Mouse (Mus musculus): ENCODE measurements around the gene Thoc5.

DNA sequence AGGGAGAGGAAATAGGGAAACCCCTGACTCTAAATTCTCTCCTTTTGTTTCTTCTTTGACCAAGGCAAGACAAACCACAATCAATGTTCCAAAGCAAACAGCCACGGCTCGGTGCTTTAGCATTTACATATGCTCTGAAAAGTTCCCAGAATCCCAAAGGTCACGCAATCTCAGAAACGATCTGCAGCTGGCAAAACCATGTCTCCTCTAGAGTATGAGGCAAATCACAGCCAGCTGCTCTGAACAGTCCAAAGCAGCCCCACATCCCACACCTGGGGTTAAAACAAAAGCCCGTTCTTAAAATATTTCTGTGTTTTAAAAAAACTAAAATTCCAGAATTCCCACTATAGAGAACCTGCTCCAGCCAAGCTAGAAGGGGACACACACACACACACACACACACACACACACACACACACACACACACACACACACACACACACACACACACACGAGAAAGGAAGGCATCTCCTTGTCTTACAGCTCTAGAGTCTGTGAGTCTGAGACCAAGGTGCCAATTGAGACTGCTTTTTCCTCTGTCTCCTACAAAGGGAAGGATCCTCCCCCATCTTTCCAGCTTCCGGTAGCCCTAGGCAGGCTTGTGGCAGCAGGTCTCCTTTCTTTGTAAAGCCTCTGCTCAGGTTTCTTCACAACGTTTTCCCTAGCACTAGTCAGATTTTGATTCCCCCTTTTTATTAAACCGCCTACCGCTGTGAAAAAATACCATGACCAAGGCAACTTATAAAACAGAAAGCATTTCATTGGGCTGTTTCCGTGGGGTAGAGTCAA is 33.1 kb upstream of the Thoc5 start:
- TF ChIP-seq MYOG (IDR thresholded peaks at IDR 0.05; ENCODE audit: control insufficient read depth in 1 of 3, insufficient read depth in 1 of 3, insufficient read length in 2 of 3, low read depth in 2 of 3), result no peak
- TF ChIP-seq POLR2A (IDR thresholded peaks at IDR 0.05; ENCODE audit: insufficient read length, low read depth), result no peak
- no peak for TF ChIP-seq REST (IDR thresholded peaks at IDR 0.05; ENCODE audit: insufficient read depth, insufficient read length)
- no peak for TF ChIP-seq MAX (IDR thresholded peaks at IDR 0.05; ENCODE audit: low read depth)
- no peak for TF ChIP-seq CEBPB (IDR thresholded peaks at IDR 0.05; ENCODE audit: insufficient read depth, poor library complexity, severe bottlenecking)
- no peak for TF ChIP-seq POLR2AphosphoS2 (IDR thresholded peaks at IDR 0.05; ENCODE audit: insufficient read length, low read depth)
- no peak for TF ChIP-seq E2F4 (IDR thresholded peaks at IDR 0.05; ENCODE audit: insufficient read depth)
- TF ChIP-seq USF1 (IDR thresholded peaks at IDR 0.05; ENCODE audit: low read depth), result no peak
- TF ChIP-seq TCF12 (IDR thresholded peaks at IDR 0.05; ENCODE audit: insufficient read depth, poor library complexity, severe bottlenecking), result no peak
- TF ChIP-seq SRF (IDR thresholded peaks at IDR 0.05; ENCODE audit: control insufficient read depth, insufficient read length, low read depth), result no peak
- no peak for TF ChIP-seq TCF3 (IDR thresholded peaks at IDR 0.05; ENCODE audit: insufficient read length, low read depth)

Measured in myocyte (in vitro differentiated cells).